Mouse (Mus musculus) splenic B cell, adult 2 months (primary cell): ENCODE results near the gene Unc5b.

Experiments used
- DNase-seq: peaks from one replicate; pipeline ENCODE4 v3.0.0-alpha.2; 2011; ENCODE audit warnings: low read depth, low spot score
- H3K27me3 ChIP-seq: 2 replicates; pipeline ENCODE4 v1.6.1; 2012; ENCODE audit warnings: mild to moderate bottlenecking, low read length, moderate library complexity, mixed read lengths; ENCODE audit not compliant: control insufficient read depth, poor library complexity, insufficient read depth, severe bottlenecking
- H3K36me3 ChIP-seq: 2 replicates; pipeline ENCODE4 v1.6.1; 2012; ENCODE audit warnings: mild to moderate bottlenecking, low read length, moderate library complexity, mixed read lengths; ENCODE audit not compliant: control insufficient read depth, poor library complexity, insufficient read depth, severe bottlenecking

Gene Unc5b

DNA sequence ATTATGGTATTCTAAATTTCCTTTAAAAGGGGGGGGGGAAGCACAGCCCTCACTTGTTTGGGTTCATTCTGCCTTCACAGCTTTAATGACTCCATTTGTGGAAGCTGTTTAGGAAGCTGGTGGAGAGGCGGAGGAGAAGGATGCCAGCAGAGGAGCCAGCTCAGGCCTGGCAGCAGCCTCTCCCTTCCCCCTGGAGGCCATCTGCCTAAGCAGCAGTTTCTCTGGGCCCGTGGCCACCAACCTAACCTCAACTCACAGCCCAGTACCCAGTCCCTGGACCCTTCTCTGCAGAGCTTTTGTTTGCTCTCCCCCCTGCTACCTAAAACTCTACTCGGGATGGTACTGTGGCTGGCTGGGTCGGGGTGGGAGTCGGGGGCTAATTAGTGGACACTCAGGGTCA is 4.1 kb downstream of the Unc5b start:
- Histone ChIP-seq H3K36me3 (no peaks in the 10 kb centered on the region), H3K27me3 (no peaks in the 10 kb centered on the region)
- no peak for DNase-seq

DNA sequence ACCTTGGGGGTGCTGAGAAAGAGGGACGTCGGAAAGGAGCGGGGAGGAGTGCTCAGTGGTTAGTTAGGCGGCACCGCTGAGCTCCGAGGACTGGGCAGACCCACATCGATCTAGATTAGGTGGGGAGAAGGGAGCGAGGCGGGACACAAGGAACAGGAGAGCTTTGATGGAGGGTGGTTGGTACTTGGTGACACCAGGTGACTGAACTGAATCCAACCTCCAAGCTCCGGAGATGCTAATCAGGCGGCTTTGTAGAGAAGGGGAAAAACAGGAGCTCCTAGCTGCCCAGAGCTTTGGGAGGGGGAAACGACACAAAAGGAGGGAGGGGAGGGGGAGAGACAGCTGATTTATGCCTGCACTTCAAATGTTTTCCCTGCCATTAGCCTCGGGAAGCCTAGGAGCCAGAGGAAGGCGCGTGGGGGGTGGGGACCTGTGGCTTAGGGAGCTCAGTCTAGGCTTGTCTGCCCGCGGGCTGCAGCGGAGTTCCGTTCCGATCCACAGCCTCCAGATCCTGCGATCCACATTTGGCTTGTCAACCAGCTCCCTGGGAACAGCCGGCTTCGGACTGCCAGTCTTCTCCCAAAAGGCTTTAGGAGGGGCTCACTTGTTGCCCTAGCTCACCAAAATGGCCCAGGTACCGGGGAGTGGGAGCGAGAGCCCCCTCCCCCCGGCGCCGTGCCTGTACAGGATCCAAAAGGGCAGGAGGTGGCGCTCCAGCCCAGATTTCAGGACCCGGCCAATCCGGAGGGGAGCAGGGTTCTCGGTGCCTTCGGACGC is 4.7 kb downstream of the Unc5b start:
- Histone ChIP-seq H3K27me3 (no peaks in the 10 kb centered on the region), H3K36me3 (no peaks in the 10 kb centered on the region)
- no peak for DNase-seq

DNA sequence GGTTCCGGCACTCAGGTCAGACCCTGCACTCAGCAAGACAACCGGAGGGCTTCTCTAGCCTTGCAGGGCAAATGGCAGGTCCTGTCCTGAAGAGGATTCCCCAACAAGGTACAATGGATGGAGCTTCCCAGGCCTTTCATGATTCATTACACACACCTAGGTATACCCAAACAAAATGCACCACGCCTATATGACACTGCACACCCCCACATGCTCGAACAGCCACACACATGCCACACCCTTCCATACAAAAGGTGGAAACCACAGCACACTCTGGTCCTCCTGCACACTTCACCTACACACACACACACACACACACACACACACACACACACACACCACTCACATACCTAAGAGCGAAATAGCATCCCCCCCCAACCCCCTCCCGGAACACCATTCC is 5.4 kb downstream of the Unc5b start:
- Histone ChIP-seq H3K36me3 (no peaks in the 10 kb centered on the region), H3K27me3 (no peaks in the 10 kb centered on the region)
- no peak for DNase-seq

DNA sequence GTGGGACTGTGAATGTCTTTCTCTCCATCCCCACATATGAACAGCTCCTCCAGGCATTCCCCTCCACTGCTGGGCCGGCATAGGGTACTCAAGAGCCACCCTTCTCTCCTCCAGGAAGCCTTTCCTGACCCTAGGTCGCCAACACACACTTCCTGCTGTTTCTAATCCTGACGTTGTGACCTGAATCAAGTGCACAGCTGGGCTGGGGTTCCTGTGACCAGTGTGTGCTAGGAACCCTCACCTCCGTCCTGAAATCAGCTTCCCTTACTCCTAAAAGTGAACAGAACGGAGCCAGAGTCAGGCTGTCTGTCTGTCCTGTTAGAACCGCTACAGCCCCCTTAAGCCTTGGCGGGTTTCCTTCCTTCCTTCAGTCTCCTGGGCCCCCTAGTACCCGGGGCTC is 7.6 kb downstream of the Unc5b start:
- Histone ChIP-seq H3K36me3 (no peaks in the 10 kb centered on the region), H3K27me3 (no peaks in the 10 kb centered on the region)
- DNase-seq = no peak

DNA sequence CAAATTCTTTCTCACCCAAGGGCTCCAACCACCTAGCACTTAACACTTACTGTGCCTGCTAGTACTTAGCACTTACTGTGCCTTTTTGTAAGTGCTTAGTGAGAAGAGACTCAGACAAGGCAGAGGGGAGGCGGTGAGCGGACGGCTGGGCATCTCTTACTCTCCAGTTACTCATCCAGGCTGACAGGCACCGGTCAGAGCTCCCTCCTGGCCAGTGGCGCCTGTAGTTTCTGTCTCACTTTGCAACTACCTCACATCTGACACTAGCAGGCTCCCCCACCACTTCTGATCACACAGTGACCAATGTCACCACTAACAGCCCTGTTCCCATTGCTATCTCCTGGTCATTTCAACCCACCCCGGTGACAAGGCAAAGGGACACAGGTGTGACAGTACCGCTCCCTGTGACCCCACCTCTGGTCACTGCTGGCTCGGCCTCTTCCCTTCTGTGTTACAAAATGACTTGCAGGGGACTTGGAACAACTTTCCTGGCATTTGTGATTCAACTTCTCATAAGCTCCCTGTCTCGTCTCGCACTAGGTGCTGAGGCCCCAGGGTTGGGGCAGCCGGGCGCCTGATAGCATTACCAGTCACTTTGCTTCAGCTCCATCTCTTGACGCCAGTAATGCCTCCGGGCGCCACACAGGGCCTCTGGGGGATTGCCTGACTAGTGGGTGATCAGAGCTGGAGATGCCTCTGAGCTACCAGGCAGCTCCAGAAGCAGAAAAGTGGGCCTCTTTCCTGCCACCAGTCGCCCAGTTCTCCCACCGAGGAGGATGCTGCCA is 8.5 kb downstream of the Unc5b start:
- Histone ChIP-seq H3K36me3 (no peaks in the 10 kb centered on the region), H3K27me3 (no peaks in the 10 kb centered on the region)
- DNase-seq = no peak

DNA sequence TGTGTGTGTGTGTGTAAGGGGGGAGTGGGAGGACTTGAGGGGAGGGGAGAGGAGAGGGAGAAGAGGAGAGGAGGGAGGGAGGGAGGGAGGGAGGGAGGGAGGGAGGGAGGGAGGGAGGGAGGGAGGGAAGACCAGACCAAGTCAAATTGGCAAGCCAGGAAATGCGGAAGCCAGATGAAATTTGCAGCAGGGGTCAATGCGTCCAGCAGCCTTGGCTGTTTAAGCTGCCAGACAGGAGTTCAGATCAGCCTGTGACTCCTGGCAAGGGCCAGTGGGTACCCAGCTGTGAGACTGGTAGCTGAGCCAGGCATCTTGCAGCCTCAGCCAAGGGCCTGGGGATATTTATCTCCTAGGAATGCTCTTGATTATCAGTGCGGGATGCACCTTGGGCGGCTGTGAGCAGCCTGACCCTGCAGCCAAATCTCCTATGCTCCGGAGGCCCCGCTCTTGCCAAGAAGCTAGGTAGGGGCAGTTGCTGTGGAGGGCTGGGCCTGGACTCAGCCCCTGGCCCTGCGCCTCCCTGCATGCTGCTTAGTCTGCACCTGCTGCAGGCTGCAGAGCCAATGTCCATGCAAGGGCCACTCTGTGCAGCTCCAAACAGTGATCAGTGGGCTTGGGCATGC is 9.5 kb downstream of the Unc5b start:
- H3K36me3 ChIP-seq = no peaks in the 10 kb centered on the region
- no peak for DNase-seq
- no peaks in the 10 kb centered on the region for H3K27me3 ChIP-seq

DNA sequence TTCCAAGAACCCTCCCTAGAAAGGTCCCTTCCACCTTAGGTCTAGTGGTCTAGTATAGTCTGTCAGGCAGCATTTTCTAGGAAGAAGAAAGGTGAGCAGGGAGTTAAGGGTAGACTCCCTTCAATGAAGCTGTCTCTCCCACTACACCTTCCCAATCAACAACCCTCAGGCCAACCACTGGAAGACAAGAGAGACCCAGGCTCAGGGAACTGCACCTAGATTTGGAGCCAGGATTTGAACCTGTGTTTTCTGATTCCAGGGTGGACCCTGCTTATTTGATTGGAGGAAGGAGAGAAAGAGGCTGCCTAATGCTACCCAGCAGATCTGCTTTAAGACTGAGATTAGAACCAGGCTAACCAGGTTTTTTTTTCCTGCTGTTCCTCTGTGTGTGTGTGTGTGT is 10.1 kb downstream of the Unc5b start:
- no peak for DNase-seq
- Histone ChIP-seq H3K27me3 (no peaks in the 10 kb centered on the region), H3K36me3 (no peaks in the 10 kb centered on the region)

DNA sequence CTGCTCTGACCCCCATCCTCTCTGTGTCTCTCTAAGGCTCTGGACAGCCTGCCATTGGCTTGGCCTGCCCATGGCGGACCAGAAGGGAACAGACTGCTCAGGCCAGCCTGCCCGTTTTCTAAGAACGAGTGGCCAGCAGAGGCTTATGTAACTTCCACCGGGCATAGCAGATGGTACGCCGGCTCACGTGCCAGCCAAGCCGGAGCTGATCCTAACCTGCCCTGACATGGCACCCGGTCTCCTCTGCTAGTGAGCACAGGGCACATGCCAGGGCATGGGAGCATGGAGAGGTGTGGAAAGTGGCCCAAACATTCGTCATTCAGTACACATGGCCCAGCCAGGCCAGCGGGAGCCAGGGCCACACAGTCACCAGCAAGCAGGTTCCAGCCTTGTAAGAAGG is 10.8 kb downstream of the Unc5b start:
- H3K27me3 ChIP-seq = no peaks in the 10 kb centered on the region
- H3K36me3 ChIP-seq = no peaks in the 10 kb centered on the region
- DNase-seq = no peak

DNA sequence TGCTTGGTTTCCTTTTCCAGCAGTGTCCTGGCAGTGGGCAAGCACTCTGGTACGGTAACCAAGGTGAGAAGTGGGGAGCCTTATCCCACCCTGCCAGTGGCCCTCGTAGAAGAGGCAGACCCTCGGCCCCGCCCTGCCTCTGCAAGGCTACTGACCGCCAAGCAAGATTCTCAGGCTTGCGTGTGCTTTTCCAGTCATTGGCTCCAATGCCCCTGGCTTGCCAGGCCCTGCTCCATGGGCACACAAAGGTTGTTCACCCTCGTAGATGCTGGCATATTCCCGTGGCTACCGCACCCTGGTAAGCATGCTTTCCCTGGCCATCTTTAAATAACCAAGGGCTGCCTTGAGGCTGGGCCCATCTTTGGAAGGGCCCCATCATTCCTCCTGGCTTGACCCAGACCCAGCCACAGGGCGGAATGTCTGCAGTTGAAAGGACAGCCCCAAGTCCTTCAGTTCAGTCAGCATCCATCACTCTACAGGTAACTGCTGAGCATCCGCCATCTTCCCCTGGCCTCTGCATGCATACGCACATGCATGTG is 11.7 kb downstream of the Unc5b start:
- no peak for DNase-seq
- H3K27me3 ChIP-seq = no peaks in the 10 kb centered on the region
- no peaks in the 10 kb centered on the region for H3K36me3 ChIP-seq

DNA sequence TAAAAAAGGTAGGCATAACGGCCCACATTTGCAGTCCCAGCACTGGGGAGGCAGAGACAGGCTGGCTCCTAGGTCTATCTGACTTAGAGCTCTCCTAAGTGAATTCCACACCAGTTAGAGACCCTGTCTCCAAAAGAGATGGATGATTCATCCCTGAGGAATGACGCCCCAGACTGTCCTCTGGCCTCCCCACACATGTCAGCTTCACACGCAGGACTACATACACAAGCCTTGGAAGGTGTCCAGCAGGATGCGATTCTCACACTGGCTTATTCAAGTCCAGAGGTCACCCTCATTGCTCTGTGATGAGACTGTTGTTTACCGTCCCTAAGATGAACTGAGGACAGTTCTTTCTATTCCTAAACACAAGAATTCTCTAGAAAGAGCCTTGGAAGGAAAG is 12.2 kb downstream of the Unc5b start:
- Histone ChIP-seq H3K27me3 (no peaks in the 10 kb centered on the region), H3K36me3 (no peaks in the 10 kb centered on the region)
- no peak for DNase-seq

DNA sequence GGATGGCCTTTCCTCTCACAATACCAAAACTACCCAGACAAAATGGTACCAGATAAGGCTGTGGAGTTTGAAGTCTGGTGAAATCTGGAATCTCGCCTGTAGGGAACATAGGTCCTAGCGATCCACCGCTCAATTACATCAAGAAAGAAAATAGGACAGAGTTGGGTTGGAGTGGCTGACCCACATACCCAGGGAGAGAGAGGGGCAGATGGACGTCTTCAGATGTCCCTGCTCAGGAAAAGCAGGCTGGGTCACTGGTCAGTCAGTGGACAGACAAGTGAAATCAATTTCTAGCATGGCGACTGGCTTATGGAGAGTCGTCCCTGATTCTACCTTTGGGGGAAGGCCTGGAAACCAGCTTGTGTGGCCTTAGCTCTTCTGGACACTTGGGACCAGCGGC is 12.7 kb downstream of the Unc5b start:
- DNase-seq = no peak
- Histone ChIP-seq H3K27me3 (no peaks in the 10 kb centered on the region), H3K36me3 (no peaks in the 10 kb centered on the region)

DNA sequence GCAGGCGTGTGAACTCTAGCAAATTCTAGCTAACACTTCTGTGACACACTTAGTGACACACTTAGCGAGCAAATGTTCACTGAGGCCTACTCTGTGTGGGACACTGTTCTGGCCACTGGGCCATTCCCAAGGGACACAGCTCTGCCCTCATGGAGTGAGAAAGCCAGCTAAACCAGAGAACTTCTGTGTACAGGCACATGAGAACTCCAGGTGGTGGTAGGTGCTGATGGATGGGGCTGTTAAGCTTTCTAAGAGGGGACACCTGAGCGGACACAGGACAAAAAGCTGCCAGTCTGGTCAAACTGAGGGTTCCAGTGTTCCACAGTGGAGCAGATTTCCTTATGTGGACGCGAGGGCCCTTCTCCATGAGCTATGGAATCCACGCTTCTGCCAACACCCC is 13.5 kb downstream of the Unc5b start:
- Histone ChIP-seq H3K36me3 (no peaks in the 10 kb centered on the region), H3K27me3 (no peaks in the 10 kb centered on the region)
- no peak for DNase-seq

DNA sequence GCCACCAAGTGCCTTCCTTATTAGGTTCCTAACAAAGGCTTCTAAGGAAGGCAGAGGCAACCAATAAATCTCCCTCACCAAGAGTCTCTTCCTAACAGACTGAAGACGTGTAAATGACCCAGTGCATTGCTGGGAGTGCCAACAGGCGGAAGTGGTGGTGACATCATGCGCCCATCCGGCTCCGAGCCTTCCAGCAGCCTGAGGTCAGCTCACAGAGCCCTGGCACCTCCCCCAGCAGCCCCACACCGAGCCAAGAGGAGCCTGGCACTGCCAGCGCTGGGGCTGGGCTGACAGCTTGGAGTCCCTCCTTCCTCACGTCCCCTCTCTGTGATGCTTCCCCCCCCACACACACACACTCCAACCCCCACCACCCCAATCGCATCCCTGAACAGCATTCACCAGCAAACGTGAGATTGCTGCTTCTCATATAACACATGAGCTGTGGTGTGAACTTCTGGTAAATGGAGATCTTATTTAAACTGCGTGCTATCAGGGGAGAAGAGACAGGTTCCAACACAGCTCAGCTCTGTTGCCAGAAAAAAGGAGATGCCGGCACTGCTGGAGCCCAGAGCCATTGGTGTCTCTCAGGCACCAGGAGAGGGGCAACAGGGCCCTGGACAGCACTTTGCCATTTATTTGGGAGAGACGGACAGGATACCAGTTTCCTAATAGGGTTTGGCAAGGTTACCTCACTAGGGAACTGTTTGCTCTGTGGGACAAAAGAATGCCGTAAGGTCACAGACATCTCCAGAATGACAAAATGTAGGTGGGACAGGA is 14.3 kb downstream of the Unc5b start:
- DNase-seq = no peak
- Histone ChIP-seq H3K27me3 (no peaks in the 10 kb centered on the region), H3K36me3 (no peaks in the 10 kb centered on the region)

DNA sequence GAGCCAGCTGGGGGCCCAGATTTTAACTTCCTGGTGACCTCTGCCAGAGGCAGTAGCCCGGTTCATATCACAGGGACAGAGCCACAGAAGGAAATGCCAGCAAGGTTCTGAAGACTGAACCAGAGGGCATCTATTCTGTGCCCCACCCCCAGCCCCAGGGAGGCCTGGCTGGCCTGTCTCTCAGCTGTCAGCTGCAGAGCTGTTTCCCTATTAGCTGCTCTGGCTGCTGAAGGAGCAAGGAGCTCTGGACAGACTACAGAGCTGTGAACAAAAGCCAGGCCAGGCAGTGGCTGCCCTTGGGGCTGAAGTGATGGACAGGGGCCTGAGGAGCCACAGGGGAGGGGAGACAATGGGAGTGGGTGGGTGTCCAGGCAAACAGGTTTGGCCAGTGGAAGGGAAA is 15.5 kb downstream of the Unc5b start:
- Histone ChIP-seq H3K36me3 (no peaks in the 10 kb centered on the region), H3K27me3 (no peaks in the 10 kb centered on the region)
- no peak for DNase-seq
